Mouse (Mus musculus): ENCODE results near the gene Ahr.

DNA sequence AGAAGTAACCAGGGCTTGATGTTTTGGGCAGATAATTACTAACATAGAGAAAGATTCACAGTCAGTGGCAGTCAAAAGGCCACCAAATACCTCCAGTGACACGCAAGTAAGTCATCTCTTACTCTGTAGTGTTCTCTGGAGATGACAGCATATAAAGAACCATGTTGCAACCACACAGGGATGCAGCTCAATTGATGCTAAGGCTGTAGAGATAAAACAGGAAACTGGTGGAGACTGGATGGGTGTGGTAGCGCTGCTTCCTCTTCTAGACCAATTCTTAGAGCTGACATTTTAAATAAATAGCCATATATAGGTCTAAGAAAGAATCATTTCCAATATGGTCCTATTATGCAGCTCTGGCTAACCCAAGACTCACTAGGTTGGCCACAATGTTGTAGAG, 54.1 kb downstream of the Ahr start:
- no peak for TF ChIP-seq POLR2A (IDR thresholded peaks at IDR 0.05; ENCODE audit: insufficient read length, low read depth)
- no peak for TF ChIP-seq E2F4 (IDR thresholded peaks at IDR 0.05; ENCODE audit: insufficient read depth)
